Mouse (Mus musculus) small intestine, adult 2 months (tissue): ENCODE measurements around the gene Mafk. TPM values are rescaled to one million over a fixed set of nuclear protein-coding genes. Genes with fewer than 3 reads are reported as not detected.

Source experiments
- H3K27ac ChIP-seq: fragments of 200-500 bp; 2 replicates; pipeline ENCODE4 v1.5.1; 2012; ENCODE audit warnings: low read depth, low read length, control low read depth, inconsistent platforms; ENCODE audit not compliant: insufficient read depth
- H3K27me3 ChIP-seq: fragments of 200-500 bp; 2 replicates; pipeline ENCODE4 v1.6.1; 2012; ENCODE audit warnings: mild to moderate bottlenecking, moderate library complexity, low read length, inconsistent platforms; ENCODE audit not compliant: control insufficient read depth, insufficient read depth
- H3K36me3 ChIP-seq: fragments of 200-500 bp; 2 replicates; pipeline ENCODE4 v1.6.1; 2012; ENCODE audit warnings: mild to moderate bottlenecking, low read length, control low read depth, inconsistent platforms; ENCODE audit not compliant: control insufficient read depth, insufficient read depth
- H3K4me1 ChIP-seq: fragments of 200-500 bp; 2 replicates; pipeline ENCODE4 v1.6.1; 2012; ENCODE audit warnings: low read length, inconsistent platforms, mixed read lengths; ENCODE audit not compliant: control insufficient read depth, insufficient read depth, insufficient read length
- H3K4me3 ChIP-seq: fragments of 200-500 bp; 2 replicates; pipeline ENCODE4 v1.5.1; 2012; ENCODE audit warnings: low read depth, mild to moderate bottlenecking, control low read depth, inconsistent platforms, low read length, moderate library complexity
- CTCF ChIP-seq: fragments of 200-500 bp; IDR thresholded peaks from 2 replicates; pipeline ENCODE4 v1.5.1; 2012; ENCODE audit warnings: low read depth, mild to moderate bottlenecking, control low read depth, inconsistent platforms, low read length, moderate library complexity, mixed read lengths; ENCODE audit not compliant: insufficient replicate concordance, insufficient read length; ENCODE audit errors: extremely low read depth
- POLR2A ChIP-seq: fragments of 200-500 bp; IDR thresholded peaks from 2 replicates; pipeline ENCODE4 v1.6.1; 2012; ENCODE audit warnings: low read depth, mild to moderate bottlenecking, control low read depth, inconsistent platforms, low read length, moderate library complexity
- WGBS: fragments of 180-500 bp; shearing (Covaris S2); methylation state at CpG from one replicate; pipeline ENCODE4 v1.1.7; 2018; 5-methylcytosine and 5-hydroxymethylcytosine counted together
- polyA plus RNA-seq: library from polyadenylated mRNA; depleted of rRNA; stranded (reverse); fragments of >200 nt; gene quantifications from 2 replicates; pipeline ENCODE4 v1.2.3, GENCODE M21; 2012

The Mafk gene
- polyA plus RNA-seq, 1 experiment, result 70.9 TPM

GRCm38 (mm10) chr5:139789466-139789865 is 1.8 kb upstream of the Mafk start:
- H3K4me3 ChIP-seq, result no peak overlapping the region
- no peak overlapping the region for H3K27ac ChIP-seq
- H3K4me1 ChIP-seq, result peaks cover 18% of the 10 kb centered on the region
- no peaks in the 10 kb centered on the region for H3K36me3 ChIP-seq
- TF ChIP-seq CTCF (no peak), POLR2A (no peak)
- 50% methylated on average over 4 of the region's 4 CpGs for WGBS
- no peaks in the 10 kb centered on the region for H3K27me3 ChIP-seq

- peak overlapping the region; percentile 85 for H3K4me3 ChIP-seq
- TF ChIP-seq CTCF (no peak), POLR2A (no peak)
- peaks cover 44% of the 10 kb centered on the region for H3K4me1 ChIP-seq
- no peaks in the 10 kb centered on the region for H3K27me3 ChIP-seq
- no peaks in the 10 kb centered on the region for H3K36me3 ChIP-seq
- H3K27ac ChIP-seq, result peak overlapping the region; percentile 96
- 3% methylated on average over 11 of the region's 11 CpGs for WGBS
Measured at GRCm38 (mm10) chr5:139792159-139792775, 954 bp downstream of the Mafk start.

- peaks cover 49% of the 10 kb centered on the region for H3K4me1 ChIP-seq
- 1% methylated on average over 3 of the region's 3 CpGs for WGBS
- TF ChIP-seq POLR2A (no peak; the same call in 1 of the 2 replicates), CTCF (no peak)
Measured at GRCm38 (mm10) chr5:139792966-139793337, 1.6 kb downstream of the Mafk start.

GRCm38 (mm10) chr5:139793338-139794089 is 2.2 kb downstream of the Mafk start:
- Histone ChIP-seq H3K4me3 (peak overlapping the region; percentile 58), H3K27ac (peak overlapping the region; percentile 96), H3K36me3 (no peaks in the 10 kb centered on the region), H3K4me1 (peaks cover 51% of the 10 kb centered on the region), H3K27me3 (no peaks in the 10 kb centered on the region)
- TF ChIP-seq CTCF (no peak), POLR2A (no peak; the same call in 1 of the 2 replicates)
- WGBS, result 3% methylated on average over 11 of the region's 11 CpGs

More at GRCm38 (mm10) chr5:139792966-139793337, 1.6 kb downstream of the Mafk start:
- Histone ChIP-seq H3K27ac (peak overlapping the region; percentile 96), H3K4me3 (peak overlapping the region; percentile 58), H3K27me3 (no peaks in the 10 kb centered on the region), H3K36me3 (no peaks in the 10 kb centered on the region)

- peak overlapping the region; percentile 96 for H3K27ac ChIP-seq
- H3K4me1 ChIP-seq, result peaks cover 51% of the 10 kb centered on the region
- TF ChIP-seq POLR2A, result no peak
Measured at GRCm38 (mm10) chr5:139794137-139794536, 2.8 kb downstream of the Mafk start.

GRCm38 (mm10) chr5:139794938-139795337 is 3.6 kb downstream of the Mafk start:
- peaks cover 51% of the 10 kb centered on the region for H3K4me1 ChIP-seq
- no peaks in the 10 kb centered on the region for H3K27me3 ChIP-seq
- 65% methylated on average over 10 of the region's 10 CpGs for WGBS
- H3K4me3 ChIP-seq, result peak overlapping the region; percentile 5
- peaks cover 11% of the 10 kb centered on the region for H3K36me3 ChIP-seq
- peak overlapping the region; percentile 96 for H3K27ac ChIP-seq
- TF ChIP-seq POLR2A (no peak), CTCF (no peak)

More at GRCm38 (mm10) chr5:139794137-139794536, 2.8 kb downstream of the Mafk start:
- no peaks in the 10 kb centered on the region for H3K27me3 ChIP-seq
- H3K36me3 ChIP-seq, result peaks cover 3% of the 10 kb centered on the region
- WGBS, result 60% methylated on average over 5 of the region's 5 CpGs
- peak overlapping the region; percentile 51 for H3K4me3 ChIP-seq

- 74% methylated on average over 9 of the region's 9 CpGs for WGBS
- H3K4me3 ChIP-seq, result no peak overlapping the region
- H3K27me3 ChIP-seq, result no peaks in the 10 kb centered on the region
- peak overlapping the region; percentile 72 for H3K27ac ChIP-seq
- TF ChIP-seq CTCF (no peak), POLR2A (no peak)
- H3K36me3 ChIP-seq, result peaks cover 23% of the 10 kb centered on the region
- H3K4me1 ChIP-seq, result peaks cover 48% of the 10 kb centered on the region
Measured at GRCm38 (mm10) chr5:139796001-139796620, 4.8 kb downstream of the Mafk start.
